Mouse (Mus musculus): ENCODE measurements at regions not wholly inside any gene's neighbourhood (a gene's known extent, or its start where the extent isn't known, plus 50 kb on each side); places are given as distances from the start of the nearest gene placed in this dataset.

GRCm38 (mm10) chr16:93013256-93013655 is 187.3 kb upstream of the Runx1 start:
- Histone ChIP-seq H3K27me3 (no peaks in the 10 kb centered on the region), H3K4me3 (replicated peaks) (no peak overlapping the region), H3K4me2 (replicated peaks) (no peak overlapping the region), H3K4me1 (0 out of 2 replicates have a peak, but pooled peaks cover 2% of the 10 kb centered on the region), H3K9ac (no peak overlapping the region), H3K9me3 (replicated peaks) (no peaks in the 10 kb centered on the region), H3K27ac (replicated peaks) (no peak overlapping the region), H3K36me3 (no peaks in the 10 kb centered on the region)
- 69% methylated on average over 7 of the region's 7 CpGs for WGBS
- ATAC-seq (ENCODE audit: insufficient number of reproducible peaks, low FRiP score, low TSS enrichment, low read depth) = no peak

- WGBS = 87% methylated on average over 1 of the region's 1 CpGs
- Histone ChIP-seq H3K27me3 (no peaks in the 10 kb centered on the region), H3K4me1 (peaks cover 7% of the 10 kb centered on the region), H3K9me3 (replicated peaks) (no peaks in the 10 kb centered on the region), H3K9ac (no peak overlapping the region), H3K36me3 (no peaks in the 10 kb centered on the region), H3K4me2 (replicated peaks) (no peak overlapping the region), H3K27ac (replicated peaks) (no peak overlapping the region), H3K4me3 (replicated peaks) (no peak overlapping the region)
- no peak for ATAC-seq (ENCODE audit: insufficient number of reproducible peaks, low FRiP score, low TSS enrichment, low read depth)
These were observed 185.5 kb upstream of the Runx1 start for GRCm38 (mm10) chr16:93011474-93011873.

GRCm38 (mm10) chr16:93006321-93006984 is 180.5 kb upstream of the Runx1 start:
- Histone ChIP-seq H3K4me3 (replicated peaks) (0 out of 2 replicates have a peak overlapping the region, but pooled peaks have one; percentile 6), H3K4me1 (peaks cover 9% of the 10 kb centered on the region), H3K27ac (replicated peaks) (peak overlapping the region; percentile 51; the same call in 1 of the 2 replicates), H3K36me3 (no peaks in the 10 kb centered on the region), H3K27me3 (no peaks in the 10 kb centered on the region), H3K9ac (no peak overlapping the region), H3K9me3 (replicated peaks) (no peaks in the 10 kb centered on the region), H3K4me2 (replicated peaks) (peak overlapping the region; percentile 23)
- peak; percentile 67 for ATAC-seq (ENCODE audit: insufficient number of reproducible peaks, low FRiP score, low TSS enrichment, low read depth)
- WGBS = 8% methylated on average over 21 of the region's 21 CpGs

GRCm38 (mm10) chr16:93005470-93005869 is 179.5 kb upstream of the Runx1 start:
- 15% methylated on average over 8 of the region's 8 CpGs for WGBS
- no peak overlapping the region for H3K4me2 ChIP-seq (replicated peaks)
- ATAC-seq (ENCODE audit: insufficient number of reproducible peaks, low FRiP score, low TSS enrichment, low read depth) = no peak

GRCm38 (mm10) chr16:93003830-93004229 is 177.9 kb upstream of the Runx1 start:
- no peaks in the 10 kb centered on the region for H3K9me3 ChIP-seq (replicated peaks)
- no peak overlapping the region for H3K4me3 ChIP-seq (replicated peaks)
- no peak overlapping the region for H3K9ac ChIP-seq
- 79% methylated on average over 4 of the region's 4 CpGs for WGBS
- no peaks in the 10 kb centered on the region for H3K27me3 ChIP-seq
- ATAC-seq (ENCODE audit: insufficient number of reproducible peaks, low FRiP score, low TSS enrichment, low read depth) = no peak
- H3K4me1 ChIP-seq = peaks cover 9% of the 10 kb centered on the region
- no peak overlapping the region for H3K4me2 ChIP-seq (replicated peaks)
- no peaks in the 10 kb centered on the region for H3K36me3 ChIP-seq
- no peak overlapping the region for H3K27ac ChIP-seq (replicated peaks)

More at GRCm38 (mm10) chr16:93005470-93005869, 179.5 kb upstream of the Runx1 start:
- Histone ChIP-seq H3K4me1 (peaks cover 9% of the 10 kb centered on the region), H3K9me3 (replicated peaks) (no peaks in the 10 kb centered on the region), H3K27ac (replicated peaks) (no peak overlapping the region), H3K4me3 (replicated peaks) (no peak overlapping the region), H3K9ac (no peak overlapping the region), H3K36me3 (no peaks in the 10 kb centered on the region), H3K27me3 (no peaks in the 10 kb centered on the region)

GRCm38 (mm10) chr16:92998689-92999088 is 172.7 kb upstream of the Runx1 start:
- Histone ChIP-seq H3K27ac (replicated peaks) (no peak overlapping the region), H3K36me3 (no peaks in the 10 kb centered on the region), H3K4me3 (replicated peaks) (no peak overlapping the region), H3K9ac (no peak overlapping the region), H3K4me2 (replicated peaks) (no peak overlapping the region), H3K27me3 (no peaks in the 10 kb centered on the region), H3K4me1 (0 out of 2 replicates have a peak, but pooled peaks cover 3% of the 10 kb centered on the region), H3K9me3 (replicated peaks) (no peaks in the 10 kb centered on the region)
- WGBS = 76% methylated on average over 3 of the region's 3 CpGs
- no peak for ATAC-seq (ENCODE audit: insufficient number of reproducible peaks, low FRiP score, low TSS enrichment, low read depth)

- Histone ChIP-seq H3K9me3 (replicated peaks) (no peaks in the 10 kb centered on the region), H3K36me3 (no peaks in the 10 kb centered on the region), H3K4me1 (0 out of 2 replicates have a peak, but pooled peaks cover 3% of the 10 kb centered on the region), H3K4me2 (replicated peaks) (no peak overlapping the region), H3K4me3 (replicated peaks) (no peak overlapping the region), H3K9ac (no peak overlapping the region), H3K27ac (replicated peaks) (no peak overlapping the region), H3K27me3 (no peaks in the 10 kb centered on the region)
- WGBS = 77% methylated on average over 6 of the region's 6 CpGs
- ATAC-seq (ENCODE audit: insufficient number of reproducible peaks, low FRiP score, low TSS enrichment, low read depth) = no peak
These were observed 171.7 kb upstream of the Runx1 start for GRCm38 (mm10) chr16:92997636-92998035.

GRCm38 (mm10) chr16:92995993-92996350 is 170.0 kb upstream of the Runx1 start:
- Histone ChIP-seq H3K27ac (replicated peaks) (no peak overlapping the region), H3K9ac (no peak overlapping the region), H3K4me1 (0 out of 2 replicates have a peak, but pooled peaks cover 3% of the 10 kb centered on the region), H3K4me3 (replicated peaks) (no peak overlapping the region), H3K36me3 (no peaks in the 10 kb centered on the region), H3K9me3 (replicated peaks) (no peaks in the 10 kb centered on the region), H3K27me3 (no peaks in the 10 kb centered on the region), H3K4me2 (replicated peaks) (no peak overlapping the region)
- ATAC-seq (ENCODE audit: insufficient number of reproducible peaks, low FRiP score, low TSS enrichment, low read depth) = no peak
- WGBS = 87% methylated on average over 4 of the region's 4 CpGs

GRCm38 (mm10) chr16:92995132-92995992 is 169.4 kb upstream of the Runx1 start:
- no peak overlapping the region for H3K4me2 ChIP-seq (replicated peaks)
- H3K36me3 ChIP-seq = no peaks in the 10 kb centered on the region
- 0 out of 2 replicates have a peak, but pooled peaks cover 3% of the 10 kb centered on the region for H3K4me1 ChIP-seq
- H3K9ac ChIP-seq = no peak overlapping the region
- no peak overlapping the region for H3K4me3 ChIP-seq (replicated peaks)
- WGBS = 71% methylated on average over 13 of the region's 13 CpGs
- H3K9me3 ChIP-seq (replicated peaks) = no peaks in the 10 kb centered on the region
- ATAC-seq (ENCODE audit: insufficient number of reproducible peaks, low FRiP score, low TSS enrichment, low read depth) = no peak
- H3K27ac ChIP-seq (replicated peaks) = no peak overlapping the region
- no peaks in the 10 kb centered on the region for H3K27me3 ChIP-seq

GRCm38 (mm10) chr16:92992876-92993275 is 166.9 kb upstream of the Runx1 start:
- Histone ChIP-seq H3K4me1 (0 out of 2 replicates have a peak, but pooled peaks cover 3% of the 10 kb centered on the region), H3K4me3 (replicated peaks) (no peak overlapping the region), H3K9ac (no peak overlapping the region), H3K27me3 (no peaks in the 10 kb centered on the region), H3K36me3 (no peaks in the 10 kb centered on the region), H3K27ac (replicated peaks) (no peak overlapping the region), H3K9me3 (replicated peaks) (no peaks in the 10 kb centered on the region), H3K4me2 (replicated peaks) (no peak overlapping the region)
- no peak for ATAC-seq (ENCODE audit: insufficient number of reproducible peaks, low FRiP score, low TSS enrichment, low read depth)
- 49% methylated on average over 3 of the region's 3 CpGs for WGBS

- Histone ChIP-seq H3K9me3 (replicated peaks) (no peaks in the 10 kb centered on the region), H3K4me1 (0 out of 2 replicates have a peak, but pooled peaks cover 3% of the 10 kb centered on the region), H3K27me3 (no peaks in the 10 kb centered on the region), H3K4me2 (replicated peaks) (no peak overlapping the region), H3K27ac (replicated peaks) (no peak overlapping the region), H3K4me3 (replicated peaks) (no peak overlapping the region), H3K36me3 (no peaks in the 10 kb centered on the region), H3K9ac (no peak overlapping the region)
- 69% methylated on average over 7 of the region's 7 CpGs for WGBS
- ATAC-seq (ENCODE audit: insufficient number of reproducible peaks, low FRiP score, low TSS enrichment, low read depth) = no peak
These were observed 165.5 kb upstream of the Runx1 start for GRCm38 (mm10) chr16:92991405-92991804.
